Mouse (Mus musculus) midbrain, embryonic 12.5 days (tissue): ENCODE measurements around the gene Npas1. TPM values are rescaled to one million over a fixed set of nuclear protein-coding genes. Genes with fewer than 3 reads are reported as not detected.

Experiments used
- ATAC-seq: fragments of 200-750 bp; cut with Nextera tagmentation; 2 replicates; pipeline ENCODE4 v1.8.0; 2017; ENCODE audit warnings: low read depth, moderate TSS enrichment, moderate library complexity; ENCODE audit not compliant: low FRiP score
- H3K27ac ChIP-seq: fragments of 300-500 bp; sonication (generic); replicated peaks from 2 replicates; pipeline ENCODE4 v1.5.1; 2016; ENCODE audit warnings: mild to moderate bottlenecking
- H3K27me3 ChIP-seq: fragments of 300-500 bp; sonication (generic); 2 replicates; pipeline ENCODE4 v1.6.1; 2016; ENCODE audit warnings: mild to moderate bottlenecking
- H3K36me3 ChIP-seq: fragments of 300-500 bp; sonication (generic); 2 replicates; pipeline ENCODE4 v1.6.1; 2016
- H3K4me1 ChIP-seq: fragments of 300-500 bp; sonication (generic); 2 replicates; pipeline ENCODE4 v1.6.1; 2016
- H3K4me2 ChIP-seq: fragments of 300-500 bp; sonication (generic); replicated peaks from 2 replicates; pipeline ENCODE4 v1.6.1; 2016; ENCODE audit warnings: mild to moderate bottlenecking, moderate library complexity
- H3K4me3 ChIP-seq: fragments of 300-500 bp; sonication (generic); 2 replicates; pipeline ENCODE4 v1.5.1; 2016; ENCODE audit warnings: mild to moderate bottlenecking
- H3K9ac ChIP-seq: fragments of 300-500 bp; sonication (generic); replicated peaks from 2 replicates; pipeline ENCODE4 v1.6.1; 2016; ENCODE audit warnings: mild to moderate bottlenecking, moderate library complexity
- H3K9me3 ChIP-seq: fragments of 300-500 bp; sonication (generic); 2 replicates; pipeline ENCODE4 v1.6.1; 2016; ENCODE audit warnings: mild to moderate bottlenecking
- WGBS: fragments of 180-500 bp; shearing (Covaris S2); methylation state at CpG from one replicate; pipeline ENCODE4 v1.1.7; 2016; 5-methylcytosine and 5-hydroxymethylcytosine counted together
- polyA plus RNA-seq: library from polyadenylated mRNA; unstranded; fragments of >200 nt; fragmentation: Nextera tagmentation; extraction: Ambion mirVana; gene quantifications from 2 replicates; pipeline ENCODE4 v1.2.1, GENCODE M21; 2016

The Npas1 gene
- polyA plus RNA-seq, 1 experiment from 2014 or later: 0.93 TPM

DNA sequence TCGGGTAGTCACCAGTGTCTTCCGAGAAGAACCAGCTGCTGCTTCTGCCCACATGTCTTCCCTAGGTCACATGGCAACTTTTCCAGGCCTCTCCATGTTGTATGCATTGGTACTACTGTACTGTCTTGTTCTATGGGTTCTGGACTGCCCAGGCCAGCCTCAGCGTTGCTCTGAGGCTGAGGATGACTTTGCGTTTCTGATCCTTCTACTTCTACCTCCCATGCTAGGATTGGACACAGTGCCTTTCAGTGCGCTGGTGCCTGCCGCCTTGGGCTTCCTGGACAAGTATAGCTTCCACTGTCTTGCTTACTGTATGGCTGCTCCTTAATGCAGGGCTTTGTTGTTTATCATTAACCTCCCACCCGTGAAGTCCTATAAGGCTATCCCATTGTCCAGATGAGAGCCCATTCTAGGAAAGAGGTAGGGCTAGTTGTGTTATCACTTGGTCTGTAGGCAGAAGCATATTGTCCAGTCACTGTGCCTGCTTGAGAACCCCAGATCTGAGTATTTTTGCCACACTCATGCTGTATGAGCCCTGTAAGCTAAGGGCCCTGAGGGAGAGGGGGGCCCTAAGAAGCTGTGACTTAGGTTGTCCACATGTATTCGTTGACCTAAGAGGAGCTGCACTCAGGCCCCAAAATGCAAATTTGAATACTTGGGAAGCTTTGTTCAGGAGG, 65.2 kb downstream of the Npas1 start:
- Histone ChIP-seq H3K4me1 (peaks cover 24% of the 10 kb centered on the region), H3K27me3 (no peaks in the 10 kb centered on the region), H3K4me2 (no peak overlapping the region), H3K27ac (peak overlapping the region; percentile 72), H3K9me3 (no peaks in the 10 kb centered on the region), H3K9ac (no peak overlapping the region), H3K4me3 (no peak overlapping the region), H3K36me3 (peaks cover 29% of the 10 kb centered on the region)
- 88% methylated on average over 8 of the region's 8 CpGs for WGBS
- ATAC-seq: no peak

DNA sequence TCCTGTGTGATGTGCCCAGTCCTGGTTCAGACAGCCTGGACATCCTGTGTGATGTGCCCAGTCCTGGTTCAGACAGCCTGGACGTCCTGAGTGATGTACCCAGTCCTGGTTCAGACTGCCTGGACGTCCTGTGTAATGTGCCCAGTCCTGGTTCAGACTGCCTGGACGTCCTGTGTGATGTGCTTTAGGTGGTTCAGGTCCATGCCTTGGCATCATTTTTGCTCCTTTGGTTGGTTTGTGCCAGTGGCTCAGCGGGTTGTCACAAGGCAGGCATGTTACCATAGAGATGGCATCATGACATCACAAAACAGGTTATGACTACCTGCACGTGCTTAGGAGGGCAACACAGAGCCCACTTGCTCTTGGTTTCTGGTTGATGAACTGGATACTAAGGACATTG, 66.4 kb downstream of the Npas1 start:
- peaks cover 27% of the 10 kb centered on the region for H3K4me1 ChIP-seq
- H3K36me3 ChIP-seq: peaks cover 17% of the 10 kb centered on the region
- no peaks in the 10 kb centered on the region for H3K9me3 ChIP-seq
- H3K9ac ChIP-seq: no peak overlapping the region
- no peak for ATAC-seq
- WGBS: 91% methylated on average over 5 of the region's 5 CpGs
- H3K27me3 ChIP-seq: no peaks in the 10 kb centered on the region
- no peak overlapping the region for H3K4me3 ChIP-seq
- H3K4me2 ChIP-seq: no peak overlapping the region
- H3K27ac ChIP-seq: 0 out of 2 replicates have a peak overlapping the region, but pooled peaks have one; percentile 8

DNA sequence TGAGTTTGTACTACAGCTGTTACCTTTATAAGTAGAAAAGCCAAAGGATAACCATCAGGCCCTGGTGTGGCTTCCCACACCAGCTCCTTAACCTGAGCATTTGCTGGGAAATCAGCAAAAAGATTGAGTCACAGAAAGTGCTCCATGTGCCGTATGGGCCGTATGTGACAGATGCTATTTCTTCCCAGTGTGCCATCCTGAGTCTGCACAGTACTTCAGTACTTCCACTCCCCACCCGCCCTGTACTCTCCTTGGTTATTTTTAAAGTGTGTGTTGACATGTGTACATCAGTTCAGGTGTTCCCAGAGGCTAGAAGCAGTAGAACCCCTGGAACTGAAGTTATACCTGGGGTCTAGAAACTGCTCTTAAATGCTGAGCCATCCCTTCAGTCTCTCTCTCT, 70.5 kb downstream of the Npas1 start:
- no peak overlapping the region for H3K9ac ChIP-seq
- no peak for ATAC-seq
- no peak overlapping the region for H3K4me3 ChIP-seq
- H3K4me2 ChIP-seq: no peak overlapping the region
- no peak overlapping the region for H3K27ac ChIP-seq
- no peaks in the 10 kb centered on the region for H3K9me3 ChIP-seq
- 93% methylated on average over 3 of the region's 3 CpGs for WGBS
- H3K36me3 ChIP-seq: 0 out of 2 replicates have a peak, but pooled peaks cover 7% of the 10 kb centered on the region
- peaks cover 34% of the 10 kb centered on the region for H3K4me1 ChIP-seq
- no peaks in the 10 kb centered on the region for H3K27me3 ChIP-seq

Other genes with a start within 250 kb of the Npas1 start
- 0.11 TPM in 1 of 2 replicates, not detected in the other for gene C5ar2, start 233.6 kb downstream of the Npas1 start, polyA plus RNA-seq
- gene C5ar1, start 218.2 kb downstream of the Npas1 start, polyA plus RNA-seq: 1.3 and 1.5 TPM in 2 replicates
- 20.5 and 20.6 TPM in 2 replicates for gene Inafm1, start 204.1 kb downstream of the Npas1 start, polyA plus RNA-seq
- 43.2 and 48.8 TPM in 2 replicates for gene Ccdc9, start 190.9 kb downstream of the Npas1 start, polyA plus RNA-seq
- 17.3 and 18.9 TPM in 2 replicates for gene Bbc3, start 169.3 kb downstream of the Npas1 start, polyA plus RNA-seq
- gene Sae1, start 89.9 kb downstream of the Npas1 start, polyA plus RNA-seq: 331 and 332 TPM in 2 replicates
- gene Zc3h4, start 76.8 kb downstream of the Npas1 start, polyA plus RNA-seq: 27.4 and 31.1 TPM in 2 replicates
- gene Tmem160, start 24.9 kb downstream of the Npas1 start, polyA plus RNA-seq: 46.9 and 51.1 TPM in 2 replicates
- gene Arhgap35, start 137.3 kb upstream of the Npas1 start, polyA plus RNA-seq: 39.1 and 40.2 TPM in 2 replicates
- not detected in 2 replicates for gene Ceacam15, start 198.0 kb upstream of the Npas1 start, polyA plus RNA-seq
- gene Ceacam9, start 244.2 kb upstream of the Npas1 start, polyA plus RNA-seq: not detected in 2 replicates